Mouse (Mus musculus): ENCODE data around the gene Fam129a. TPM values are rescaled to one million over a fixed set of nuclear protein-coding genes. Genes with fewer than 3 reads are reported as not detected.
A peak's percentile ranks its signal among the peaks of the same experiment; 100 is the strongest.

Gene Fam129a
- polyA plus RNA-seq, 1 experiment from 2014 or later, result 0.93 TPM

DNA sequence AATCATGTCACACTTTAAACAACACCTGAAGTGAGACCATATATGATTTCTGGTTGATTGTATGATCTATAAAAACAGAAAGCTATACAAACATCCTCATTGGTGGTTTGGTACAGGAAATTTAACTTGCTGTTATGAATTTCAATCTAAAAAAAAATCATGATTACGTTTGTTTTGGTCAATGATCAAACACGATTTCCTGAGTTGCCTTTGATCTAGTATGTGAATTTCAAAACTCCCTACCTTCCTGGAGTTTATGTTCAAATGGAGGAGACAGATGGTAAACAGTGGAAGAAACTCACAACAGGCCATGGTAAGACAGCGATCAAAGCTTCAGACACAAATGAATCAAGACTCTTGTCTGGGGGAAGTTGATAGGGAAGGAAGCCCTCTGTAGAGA lies 65.7 kb downstream of the Fam129a start:
- no peaks in the 10 kb centered on the region for H3K27me3 ChIP-seq (ENCODE audit: control insufficient read depth, insufficient read depth, low read length)
- H3K9ac ChIP-seq (replicated peaks; ENCODE audit: low read length), result no peak overlapping the region
- WGBS, result 92% methylated on average over 3 of the region's 3 CpGs
- H3K4me3 ChIP-seq (replicated peaks; ENCODE audit: low read depth, low read length), result no peak overlapping the region
- no peak overlapping the region for H3K4me2 ChIP-seq (ENCODE audit: low read length)
- no peak for DNase-seq
- H3K9me3 ChIP-seq (ENCODE audit: control insufficient read depth, low read length), result no peaks in the 10 kb centered on the region
- H3K4me1 ChIP-seq (ENCODE audit: control insufficient read depth, insufficient read depth, low read length), result no peaks in the 10 kb centered on the region
- no peak for ATAC-seq (ENCODE audit: low FRiP score, low TSS enrichment)
- no peaks in the 10 kb centered on the region for H3K36me3 ChIP-seq (ENCODE audit: control insufficient read depth, insufficient read depth, low read length)
- no peak overlapping the region for H3K27ac ChIP-seq (replicated peaks; ENCODE audit: low read depth, low read length)

- WGBS, result 91% methylated on average over 9 of the region's 9 CpGs
- no peak overlapping the region for H3K4me3 ChIP-seq (replicated peaks; ENCODE audit: low read depth, low read length)
- no peak for ATAC-seq (ENCODE audit: low FRiP score, low TSS enrichment)
Measured at GRCm38 (mm10) chr1:151637351-151637922, 66.5 kb downstream of the Fam129a start.

GRCm38 (mm10) chr1:151638357-151638756 lies 67.4 kb downstream of the Fam129a start:
- H3K4me3 ChIP-seq (replicated peaks; ENCODE audit: low read depth, low read length), result no peak overlapping the region
- H3K27me3 ChIP-seq (ENCODE audit: control insufficient read depth, insufficient read depth, low read length), result no peaks in the 10 kb centered on the region
- H3K9me3 ChIP-seq (ENCODE audit: control insufficient read depth, low read length), result no peaks in the 10 kb centered on the region
- H3K27ac ChIP-seq (replicated peaks; ENCODE audit: low read depth, low read length), result no peak overlapping the region
- 88% methylated on average over 5 of the region's 5 CpGs for WGBS
- no peak overlapping the region for H3K9ac ChIP-seq (replicated peaks; ENCODE audit: low read length)
- H3K4me2 ChIP-seq (ENCODE audit: low read length), result no peak overlapping the region
- ATAC-seq (ENCODE audit: low FRiP score, low TSS enrichment), result no peak
- no peaks in the 10 kb centered on the region for H3K36me3 ChIP-seq (ENCODE audit: control insufficient read depth, insufficient read depth, low read length)
- no peaks in the 10 kb centered on the region for H3K4me1 ChIP-seq (ENCODE audit: control insufficient read depth, insufficient read depth, low read length)
- DNase-seq, result no peak

More at GRCm38 (mm10) chr1:151637351-151637922, 66.5 kb downstream of the Fam129a start:
- H3K9me3 ChIP-seq (ENCODE audit: control insufficient read depth, low read length), result no peaks in the 10 kb centered on the region
- H3K4me1 ChIP-seq (ENCODE audit: control insufficient read depth, insufficient read depth, low read length), result no peaks in the 10 kb centered on the region
- H3K27me3 ChIP-seq (ENCODE audit: control insufficient read depth, insufficient read depth, low read length), result no peaks in the 10 kb centered on the region
- no peak overlapping the region for H3K4me2 ChIP-seq (ENCODE audit: low read length)
- no peaks in the 10 kb centered on the region for H3K36me3 ChIP-seq (ENCODE audit: control insufficient read depth, insufficient read depth, low read length)
- no peak overlapping the region for H3K9ac ChIP-seq (replicated peaks; ENCODE audit: low read length)
- no peak for DNase-seq
- no peak overlapping the region for H3K27ac ChIP-seq (replicated peaks; ENCODE audit: low read depth, low read length)

GRCm38 (mm10) chr1:151638770-151639169 lies 67.8 kb downstream of the Fam129a start:
- DNase-seq, result no peak
- Histone ChIP-seq H3K4me3 (replicated peaks; ENCODE audit: low read depth, low read length) (no peak overlapping the region), H3K36me3 (ENCODE audit: control insufficient read depth, insufficient read depth, low read length) (no peaks in the 10 kb centered on the region), H3K9ac (replicated peaks; ENCODE audit: low read length) (no peak overlapping the region), H3K4me1 (ENCODE audit: control insufficient read depth, insufficient read depth, low read length) (no peaks in the 10 kb centered on the region), H3K4me2 (ENCODE audit: low read length) (no peak overlapping the region), H3K27me3 (ENCODE audit: control insufficient read depth, insufficient read depth, low read length) (no peaks in the 10 kb centered on the region), H3K9me3 (ENCODE audit: control insufficient read depth, low read length) (no peaks in the 10 kb centered on the region), H3K27ac (replicated peaks; ENCODE audit: low read depth, low read length) (no peak overlapping the region)
- no peak for ATAC-seq (ENCODE audit: low FRiP score, low TSS enrichment)
- WGBS, result 92% methylated on average over 2 of the region's 2 CpGs

DNA sequence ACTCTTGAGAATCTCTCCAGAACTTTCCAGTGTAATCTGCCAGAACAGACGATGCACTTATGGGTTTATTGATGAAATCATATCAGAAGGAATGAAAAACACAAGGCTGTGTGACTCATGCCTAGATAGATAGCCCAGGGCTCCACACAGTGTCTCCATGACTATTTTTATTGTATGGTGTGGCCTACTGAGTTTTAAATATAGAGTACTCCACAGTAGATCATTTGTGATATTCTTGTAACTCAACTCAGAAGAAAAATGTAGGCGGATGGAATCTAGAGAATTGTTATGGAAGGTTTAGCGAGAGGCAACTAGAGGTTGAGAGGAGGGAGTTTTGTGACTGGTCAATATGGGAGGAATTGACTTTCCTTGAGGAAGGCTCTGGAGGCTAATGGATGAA lies 75.4 kb downstream of the Fam129a start:
- H3K9me3 ChIP-seq (ENCODE audit: control insufficient read depth, low read length), result no peaks in the 10 kb centered on the region
- H3K27ac ChIP-seq (replicated peaks; ENCODE audit: low read depth, low read length), result no peak overlapping the region
- WGBS, result 93% methylated on average over 3 of the region's 3 CpGs
- no peaks in the 10 kb centered on the region for H3K4me1 ChIP-seq (ENCODE audit: control insufficient read depth, insufficient read depth, low read length)
- H3K4me3 ChIP-seq (replicated peaks; ENCODE audit: low read depth, low read length), result no peak overlapping the region
- no peak overlapping the region for H3K4me2 ChIP-seq (ENCODE audit: low read length)
- ATAC-seq (ENCODE audit: low FRiP score, low TSS enrichment) (no peak), DNase-seq (no peak)
- no peaks in the 10 kb centered on the region for H3K27me3 ChIP-seq (ENCODE audit: control insufficient read depth, insufficient read depth, low read length)
- no peaks in the 10 kb centered on the region for H3K36me3 ChIP-seq (ENCODE audit: control insufficient read depth, insufficient read depth, low read length)
- H3K9ac ChIP-seq (replicated peaks; ENCODE audit: low read length), result no peak overlapping the region

GRCm38 (mm10) chr1:151648099-151648498 lies 77.1 kb downstream of the Fam129a start:
- no peak for DNase-seq
- no peak overlapping the region for H3K4me2 ChIP-seq (ENCODE audit: low read length)
- WGBS, result 93% methylated on average over 4 of the region's 4 CpGs
- H3K27me3 ChIP-seq (ENCODE audit: control insufficient read depth, insufficient read depth, low read length), result no peaks in the 10 kb centered on the region
- no peak overlapping the region for H3K27ac ChIP-seq (replicated peaks; ENCODE audit: low read depth, low read length)
- no peaks in the 10 kb centered on the region for H3K36me3 ChIP-seq (ENCODE audit: control insufficient read depth, insufficient read depth, low read length)
- H3K4me1 ChIP-seq (ENCODE audit: control insufficient read depth, insufficient read depth, low read length), result no peaks in the 10 kb centered on the region
- ATAC-seq (ENCODE audit: low FRiP score, low TSS enrichment), result no peak
- H3K4me3 ChIP-seq (replicated peaks; ENCODE audit: low read depth, low read length), result no peak overlapping the region
- no peak overlapping the region for H3K9ac ChIP-seq (replicated peaks; ENCODE audit: low read length)
- no peaks in the 10 kb centered on the region for H3K9me3 ChIP-seq (ENCODE audit: control insufficient read depth, low read length)

GRCm38 (mm10) chr1:151657042-151657605 lies 86.1 kb downstream of the Fam129a start:
- peak; percentile 63 for DNase-seq
- WGBS, result 44% methylated on average over 7 of the region's 7 CpGs
- Histone ChIP-seq H3K9me3 (ENCODE audit: control insufficient read depth, low read length) (no peaks in the 10 kb centered on the region), H3K4me3 (replicated peaks; ENCODE audit: low read depth, low read length) (no peak overlapping the region), H3K4me1 (ENCODE audit: control insufficient read depth, insufficient read depth, low read length) (no peaks in the 10 kb centered on the region), H3K4me2 (ENCODE audit: low read length) (no peak overlapping the region), H3K27ac (replicated peaks; ENCODE audit: low read depth, low read length) (no peak overlapping the region), H3K27me3 (ENCODE audit: control insufficient read depth, insufficient read depth, low read length) (no peaks in the 10 kb centered on the region), H3K9ac (replicated peaks; ENCODE audit: low read length) (no peak overlapping the region), H3K36me3 (ENCODE audit: control insufficient read depth, insufficient read depth, low read length) (no peaks in the 10 kb centered on the region)
- ATAC-seq (ENCODE audit: low FRiP score, low TSS enrichment), result no peak

- peak overlapping the region; percentile 32; the same call in 1 of the 2 replicates for H3K27ac ChIP-seq (replicated peaks; ENCODE audit: low read depth, low read length)
Measured at GRCm38 (mm10) chr1:151658291-151658830, 87.4 kb downstream of the Fam129a start.

GRCm38 (mm10) chr1:151659636-151660035 lies 88.7 kb downstream of the Fam129a start:
- H3K27me3 ChIP-seq (ENCODE audit: control insufficient read depth, insufficient read depth, low read length), result no peaks in the 10 kb centered on the region
- no peak overlapping the region for H3K27ac ChIP-seq (replicated peaks; ENCODE audit: low read depth, low read length)
- no peaks in the 10 kb centered on the region for H3K4me1 ChIP-seq (ENCODE audit: control insufficient read depth, insufficient read depth, low read length)
- no peak overlapping the region for H3K4me3 ChIP-seq (replicated peaks; ENCODE audit: low read depth, low read length)
- DNase-seq (no peak), ATAC-seq (ENCODE audit: low FRiP score, low TSS enrichment) (no peak)
- H3K9ac ChIP-seq (replicated peaks; ENCODE audit: low read length), result no peak overlapping the region
- 83% methylated on average over 8 of the region's 8 CpGs for WGBS
- H3K4me2 ChIP-seq (ENCODE audit: low read length), result no peak overlapping the region
- no peaks in the 10 kb centered on the region for H3K9me3 ChIP-seq (ENCODE audit: control insufficient read depth, low read length)
- no peaks in the 10 kb centered on the region for H3K36me3 ChIP-seq (ENCODE audit: control insufficient read depth, insufficient read depth, low read length)

More at GRCm38 (mm10) chr1:151658291-151658830, 87.4 kb downstream of the Fam129a start:
- Histone ChIP-seq H3K4me1 (ENCODE audit: control insufficient read depth, insufficient read depth, low read length) (no peaks in the 10 kb centered on the region), H3K27me3 (ENCODE audit: control insufficient read depth, insufficient read depth, low read length) (no peaks in the 10 kb centered on the region), H3K36me3 (ENCODE audit: control insufficient read depth, insufficient read depth, low read length) (no peaks in the 10 kb centered on the region), H3K9me3 (ENCODE audit: control insufficient read depth, low read length) (no peaks in the 10 kb centered on the region), H3K4me2 (ENCODE audit: low read length) (no peak overlapping the region), H3K4me3 (replicated peaks; ENCODE audit: low read depth, low read length) (no peak overlapping the region), H3K9ac (replicated peaks; ENCODE audit: low read length) (no peak overlapping the region)
- 80% methylated on average over 19 of the region's 19 CpGs for WGBS
- DNase-seq (no peak), ATAC-seq (ENCODE audit: low FRiP score, low TSS enrichment) (no peak)

Measured in midbrain, embryonic 14.5 days (tissue).